Mouse (Mus musculus) kidney, adult 2 months (tissue): Measurements from ENCODE around the gene Fam118a. TPM values are rescaled to one million over a fixed set of nuclear protein-coding genes. Genes with fewer than 3 reads are reported as not detected.
A peak's percentile ranks its signal among the peaks of the same experiment; 100 is the strongest.

Source experiments
- DNase-seq: peaks from one replicate; pipeline ENCODE4 v3.0.0; 2021
- H3K27ac ChIP-seq: fragments of 200-500 bp; 2 replicates; pipeline ENCODE4 v1.5.1; 2012; ENCODE audit warnings: low read depth, low read length, control low read depth, inconsistent platforms; ENCODE audit not compliant: insufficient read depth
- H3K27me3 ChIP-seq: fragments of 200-500 bp; replicated peaks from 2 replicates; pipeline ENCODE4 v1.6.1; 2012; ENCODE audit warnings: mild to moderate bottlenecking, moderate library complexity, low read length, inconsistent platforms; ENCODE audit not compliant: control insufficient read depth, insufficient read depth
- H3K36me3 ChIP-seq: fragments of 200-500 bp; 2 replicates; pipeline ENCODE4 v1.6.1; 2012; ENCODE audit warnings: mild to moderate bottlenecking, moderate library complexity, low read length, inconsistent platforms; ENCODE audit not compliant: control insufficient read depth, insufficient read depth
- H3K4me1 ChIP-seq: fragments of 200-500 bp; 2 replicates; pipeline ENCODE4 v1.6.1; 2011; ENCODE audit warnings: low read length; ENCODE audit not compliant: control insufficient read depth, insufficient read depth
- H3K4me3 ChIP-seq: fragments of 200-500 bp; 2 replicates; pipeline ENCODE4 v1.5.1; 2011; ENCODE audit warnings: mild to moderate bottlenecking, low read depth, low read length, control low read depth; ENCODE audit not compliant: insufficient read depth
- CTCF ChIP-seq: fragments of 200-500 bp; conservative IDR thresholded peaks from 2 replicates; pipeline ENCODE4 v1.5.1; 2011; ENCODE audit warnings: low read depth, mild to moderate bottlenecking, control low read depth, low read length, moderate library complexity, mixed read lengths; ENCODE audit not compliant: insufficient read depth, insufficient read length
- POLR2A ChIP-seq: fragments of 200-500 bp; IDR thresholded peaks from one replicate; pipeline ENCODE4 v1.6.1; 2011; ENCODE audit warnings: low read depth, low read length, control low read depth
- WGBS: fragments of 180-500 bp; shearing (Covaris S2); methylation state at CpG from one replicate; pipeline ENCODE4 v1.1.7; 2018; 5-methylcytosine and 5-hydroxymethylcytosine counted together
- polyA plus RNA-seq: library from polyadenylated mRNA; depleted of rRNA; stranded (reverse); fragments of >200 nt; gene quantifications from 2 replicates; pipeline ENCODE4 v1.2.3, GENCODE M21; 2012; rRNA removed

Fam118a gene
- polyA plus RNA-seq, 1 experiment: 4.9 TPM

- TF ChIP-seq CTCF (no peak), POLR2A (no peak)
- peaks cover 4% of the 10 kb centered on the region; the same call in 1 of the 2 replicates for H3K4me1 ChIP-seq
- H3K27me3 ChIP-seq: no peaks in the 10 kb centered on the region
- H3K27ac ChIP-seq: no peak overlapping the region
- peak; percentile 73 for DNase-seq
- H3K4me3 ChIP-seq: no peak overlapping the region
- 56% methylated on average over 2 of the region's 2 CpGs for WGBS
- no peaks in the 10 kb centered on the region for H3K36me3 ChIP-seq
Observed at GRCm38 (mm10) chr15:85072651-85073050, 43.9 kb downstream of the Fam118a start.

- no peaks in the 10 kb centered on the region for H3K4me1 ChIP-seq
- WGBS: 61% methylated on average over 1 of the region's 1 CpGs
- no peak overlapping the region for H3K4me3 ChIP-seq
- no peak overlapping the region for H3K27ac ChIP-seq
- TF ChIP-seq CTCF (no peak), POLR2A (no peak)
- H3K36me3 ChIP-seq: no peaks in the 10 kb centered on the region
- no peak for DNase-seq
- no peaks in the 10 kb centered on the region for H3K27me3 ChIP-seq
Observed at GRCm38 (mm10) chr15:85085641-85086040, 56.9 kb downstream of the Fam118a start.

Other genes starting within 250 kb of the Fam118a start
- gene Phf21b, start 172.9 kb upstream of the Fam118a start, polyA plus RNA-seq: 3.6 and 4.7 TPM in 2 replicates
- gene Gm29666, start 108.9 kb upstream of the Fam118a start, polyA plus RNA-seq: 0.26 and 0.28 TPM in 2 replicates
- gene Nup50, start 105.5 kb upstream of the Fam118a start, polyA plus RNA-seq: 9.9 and 11.4 TPM in 2 replicates
- gene 5031439G07Rik, start 40.4 kb upstream of the Fam118a start, polyA plus RNA-seq: 21.7 and 24.1 TPM in 2 replicates
- gene Upk3a, start 11.8 kb upstream of the Fam118a start, polyA plus RNA-seq: 19.6 and 24.9 TPM in 2 replicates
- gene Smc1b, start 103.0 kb downstream of the Fam118a start, polyA plus RNA-seq: not detected in 2 replicates
- 0.16 and 0.17 TPM in 2 replicates for gene Ribc2, start 103.1 kb downstream of the Fam118a start, polyA plus RNA-seq
- 16.9 and 29.5 TPM in 2 replicates for gene Fbln1, start 177.0 kb downstream of the Fam118a start, polyA plus RNA-seq